Mouse (Mus musculus): ENCODE results near the gene Tdrd7.

Tdrd7 gene

DNA sequence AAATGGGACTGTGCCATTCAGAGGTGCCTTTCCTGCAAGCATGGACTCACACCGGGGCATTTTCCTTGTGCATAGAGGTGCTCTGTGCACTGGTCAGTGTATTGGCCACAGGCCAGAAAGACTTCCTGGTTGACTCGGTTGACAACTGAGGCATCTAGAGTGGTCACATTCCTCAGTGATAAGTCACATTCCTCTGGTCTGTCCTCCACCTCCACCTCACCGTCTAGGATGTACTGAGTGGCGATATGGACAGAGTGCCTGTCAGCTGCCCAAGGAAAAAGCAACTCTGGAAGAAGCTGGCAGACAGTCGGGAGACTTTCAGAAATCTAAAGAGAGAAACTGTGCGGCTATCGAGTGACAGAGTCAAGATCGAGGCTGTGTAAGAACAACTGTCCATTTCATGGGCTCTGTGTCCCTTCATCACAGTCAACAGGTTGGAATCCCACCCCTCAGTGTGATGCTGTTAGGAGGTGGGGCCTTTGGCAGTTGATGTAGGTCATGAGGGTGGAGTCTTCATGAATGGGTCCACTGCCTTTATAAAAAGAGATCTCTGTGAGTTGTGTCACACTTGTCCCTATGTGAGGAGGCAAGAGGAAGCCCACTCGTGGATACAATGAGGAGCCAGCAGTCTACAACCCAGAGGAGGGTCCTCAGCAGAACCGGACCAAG is at the start of gene Tdrd7:
TSS of gene Tdrd7 (plus strand) at position 564 of the 669 bp plus-strand sequence.
- peak; percentile 73 for DNase-seq

DNA sequence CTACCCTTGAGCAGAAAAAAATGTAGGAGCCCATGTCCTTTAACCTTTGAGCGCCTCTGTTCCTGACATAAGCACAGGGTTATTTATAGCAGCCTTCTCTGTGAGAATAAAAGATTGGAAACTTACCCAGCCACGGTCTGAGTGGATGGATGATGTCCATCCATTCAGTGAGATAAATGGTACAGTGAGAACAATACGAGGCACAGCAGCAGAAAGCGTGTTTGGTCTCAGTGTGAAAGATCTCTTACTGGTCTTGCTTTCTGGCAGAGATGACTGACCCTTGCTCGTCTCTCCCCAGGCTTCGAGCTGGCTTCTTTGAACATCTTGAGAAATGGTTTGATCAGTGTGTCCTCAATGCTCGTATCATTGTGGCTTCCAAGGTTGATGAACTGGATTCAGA is 48.0 kb upstream of the Tdrd7 start:
- DNase-seq: no peak

DNA sequence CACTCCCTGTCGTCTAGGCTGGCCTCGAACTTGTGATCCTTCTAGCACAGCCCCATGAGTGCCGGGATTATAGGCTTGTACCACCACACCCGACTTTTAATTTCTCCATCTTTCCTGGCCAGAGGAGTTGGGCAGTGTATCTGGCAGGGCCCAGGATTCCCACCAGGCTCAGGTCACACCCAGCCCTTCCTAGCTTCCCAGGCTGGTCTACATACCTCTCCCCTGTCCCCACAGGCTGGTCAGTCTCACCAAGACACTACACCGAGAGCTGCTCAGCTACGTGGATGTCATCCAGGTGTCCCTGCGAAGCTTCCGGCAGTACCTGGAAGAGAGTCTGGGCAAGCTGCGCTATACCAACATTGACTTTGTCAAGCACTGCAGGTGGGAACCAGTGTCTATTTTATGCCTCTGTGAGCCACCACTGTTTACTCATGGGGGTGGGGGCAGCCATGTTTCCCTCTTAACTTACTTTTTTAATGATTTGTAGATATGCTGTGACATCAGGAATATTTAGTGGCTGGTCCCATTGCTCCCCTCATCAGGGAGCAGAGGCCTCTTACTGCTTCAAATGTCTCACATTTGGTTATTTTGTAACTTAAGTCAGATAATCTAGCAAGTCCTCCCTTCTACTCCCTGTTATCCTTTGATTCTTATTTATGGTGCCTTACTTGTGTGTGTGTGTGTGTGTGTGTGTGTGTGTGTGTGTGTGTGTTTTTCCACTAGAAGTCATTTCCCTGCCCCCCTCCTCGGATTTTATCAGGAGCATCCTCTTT is 43.3 kb upstream of the Tdrd7 start:
- DNase-seq: no peak

DNA sequence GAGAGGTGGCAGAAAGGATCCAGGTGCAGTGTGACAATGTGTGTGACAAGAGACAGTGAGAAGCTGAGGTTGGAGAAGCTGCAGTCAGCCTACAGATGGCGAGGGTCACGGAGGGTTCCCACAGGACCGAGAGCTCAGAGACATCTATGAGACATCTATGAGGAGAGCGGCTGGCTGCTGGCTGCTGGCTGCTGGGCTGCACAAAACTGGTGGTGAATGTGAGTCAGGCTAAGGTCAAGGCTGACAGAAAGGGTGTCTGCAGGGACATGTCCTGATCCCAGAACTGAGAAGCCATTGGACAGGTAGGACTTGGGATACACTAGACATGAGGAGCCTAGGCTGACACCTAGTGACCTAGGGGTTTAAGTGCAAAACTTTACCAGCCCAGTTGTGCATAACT is 41.1 kb upstream of the Tdrd7 start:
- DNase-seq: no peak

DNA sequence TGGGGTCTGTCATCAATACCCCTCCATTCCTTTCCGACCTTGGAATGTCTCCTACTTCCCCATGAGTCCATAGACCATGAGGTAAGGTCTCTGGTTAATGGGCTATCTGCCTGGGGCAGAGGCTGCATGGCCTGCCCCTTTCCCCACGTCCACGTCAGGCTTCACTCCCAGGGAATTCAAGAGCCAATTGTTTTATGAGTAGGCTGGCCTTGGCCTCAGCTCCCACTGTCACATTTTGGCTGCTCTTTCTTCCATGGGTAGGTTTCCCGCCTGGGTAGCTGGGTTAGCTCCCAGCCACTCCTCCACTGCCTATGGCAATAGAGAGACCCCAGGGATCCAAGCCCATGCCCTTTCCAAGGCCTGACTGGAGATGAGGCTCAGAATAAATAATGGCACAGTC is 36.6 kb upstream of the Tdrd7 start:
- no peak for DNase-seq

DNA sequence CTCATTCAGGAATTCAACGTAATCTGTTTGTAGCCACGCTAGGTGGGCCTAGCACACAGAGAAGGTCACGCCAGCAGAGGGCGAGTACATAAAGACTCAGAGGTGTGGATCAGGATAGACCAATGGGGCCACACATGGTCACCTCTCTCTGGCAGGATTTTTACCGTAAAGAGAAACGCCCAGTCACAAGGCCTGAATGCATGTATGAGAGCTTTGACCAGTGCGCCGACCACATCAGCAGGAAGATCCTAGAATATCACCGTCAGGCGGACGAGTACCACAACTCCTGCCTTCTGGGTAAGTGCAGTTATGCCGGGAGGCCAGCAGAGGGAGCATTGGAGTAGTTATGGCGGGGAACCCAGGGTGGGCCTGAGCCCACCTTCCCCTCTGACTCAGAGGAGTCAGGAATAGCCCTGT is 23.5 kb upstream of the Tdrd7 start:
- DNase-seq: peak; percentile 49

DNA sequence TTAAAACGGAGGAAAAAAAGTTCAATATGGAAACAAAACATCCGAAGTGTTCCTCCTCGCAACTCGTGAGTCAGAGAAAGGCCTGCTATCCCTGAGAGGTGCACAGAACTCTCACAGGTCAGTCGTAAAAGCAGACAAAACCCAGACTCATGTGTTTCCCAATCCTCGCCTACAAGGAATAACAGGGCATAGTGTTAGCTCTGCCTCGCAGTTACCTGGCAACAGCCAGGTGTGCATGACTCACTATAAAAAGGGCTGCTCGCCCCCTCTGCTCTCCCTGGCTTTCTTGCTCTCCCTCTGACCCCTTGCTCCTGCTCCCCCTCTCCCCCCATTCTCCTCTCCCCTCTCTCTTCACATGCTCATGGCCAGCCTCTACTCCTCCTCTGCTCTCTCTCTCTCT is 17.4 kb upstream of the Tdrd7 start:
- DNase-seq: no peak

DNA sequence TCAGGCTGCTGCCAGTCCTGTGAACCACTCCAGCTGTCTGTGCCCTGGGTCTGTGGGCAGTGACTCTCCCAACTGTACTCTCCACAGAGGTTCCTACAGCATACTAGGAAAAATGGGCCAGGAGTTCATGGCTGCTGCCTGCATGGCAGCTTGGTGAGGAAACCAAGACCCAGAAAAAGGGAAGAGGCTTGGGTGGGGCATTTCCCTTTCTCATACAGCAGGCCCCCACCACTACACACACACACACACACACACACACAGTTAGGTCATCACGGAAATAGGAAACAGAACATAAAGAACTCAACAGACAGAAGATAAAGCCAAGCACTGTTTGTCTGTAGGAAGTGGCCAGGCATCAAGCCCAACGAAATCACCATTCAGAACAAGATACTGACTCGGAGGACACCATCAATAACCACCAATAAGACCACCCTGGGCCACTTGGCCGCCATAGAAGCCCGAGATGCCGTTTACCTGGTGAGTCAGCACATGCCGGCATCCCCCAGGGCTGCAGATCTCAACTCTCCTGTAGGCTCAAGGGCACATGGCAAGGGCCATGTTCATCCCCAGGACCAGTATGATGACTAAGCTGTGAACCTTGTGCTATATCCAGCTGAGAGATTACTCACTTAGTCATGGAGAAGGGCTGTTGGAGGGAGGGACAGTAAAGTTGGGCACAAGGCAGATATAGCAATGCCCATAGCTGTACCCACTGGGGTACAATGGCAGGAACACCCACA is 15.9 kb upstream of the Tdrd7 start:
- DNase-seq: no peak

DNA sequence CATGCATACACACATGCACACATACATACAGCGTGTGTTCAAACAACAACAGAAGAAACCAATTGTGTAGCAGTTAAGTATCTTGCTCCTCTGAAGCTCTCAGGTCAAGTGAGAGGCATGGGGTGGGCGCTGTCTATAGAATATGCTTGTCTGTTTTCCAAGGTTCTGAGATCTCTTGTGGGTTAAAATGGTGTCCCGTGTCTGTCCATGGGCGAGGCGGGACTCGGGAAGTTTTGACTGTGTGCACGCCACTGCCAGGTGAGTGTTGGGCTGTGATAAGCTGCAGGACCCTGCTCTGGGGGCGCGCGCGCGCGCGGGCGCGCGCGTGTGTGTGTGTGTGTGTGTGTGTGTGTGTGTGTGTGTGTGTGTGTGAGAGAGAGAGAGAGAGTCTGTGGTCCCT is 13.3 kb upstream of the Tdrd7 start:
- no peak for DNase-seq

DNA sequence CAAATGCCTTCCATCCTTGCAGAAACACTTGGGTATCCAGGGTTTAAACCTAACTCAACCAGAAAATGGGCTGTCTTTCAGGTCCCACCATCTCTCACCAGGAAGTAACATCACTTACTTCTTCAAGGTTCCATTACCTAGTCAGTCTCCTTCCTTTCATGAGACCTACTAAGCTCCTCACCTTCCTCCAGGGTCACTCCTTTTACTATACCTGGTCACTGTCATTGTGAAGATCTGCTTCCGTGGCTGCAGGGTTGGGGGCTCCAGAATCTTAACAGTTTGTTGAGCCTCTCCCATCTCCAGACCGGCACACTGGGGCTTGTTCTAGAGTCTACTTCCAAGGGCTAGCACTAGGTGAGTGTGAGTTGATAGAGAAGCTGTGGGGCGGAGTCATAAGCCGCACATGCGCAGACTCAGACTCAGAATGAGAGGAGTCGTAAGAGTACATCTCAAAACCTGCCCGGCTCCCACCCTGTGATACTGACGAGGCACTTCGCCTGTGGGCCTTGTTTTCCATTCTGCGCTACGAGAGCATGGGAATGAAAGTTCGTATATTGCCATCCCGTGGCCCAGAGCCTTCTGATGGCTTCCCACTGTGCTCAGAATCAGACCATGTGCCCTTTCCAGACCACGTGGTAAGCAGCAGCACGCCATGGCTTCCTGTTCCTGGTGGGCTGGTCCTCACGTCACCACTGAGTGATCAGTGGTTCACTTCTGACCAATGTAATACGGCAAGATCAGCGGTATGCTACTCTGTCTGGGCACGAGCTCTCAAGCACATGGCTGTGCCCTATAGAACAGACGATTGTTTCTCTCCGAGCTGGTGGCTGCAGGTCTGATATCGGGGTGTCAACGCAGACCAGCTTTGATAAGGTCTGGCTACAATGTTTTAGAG is 11.9 kb upstream of the Tdrd7 start:
- DNase-seq: no peak

DNA sequence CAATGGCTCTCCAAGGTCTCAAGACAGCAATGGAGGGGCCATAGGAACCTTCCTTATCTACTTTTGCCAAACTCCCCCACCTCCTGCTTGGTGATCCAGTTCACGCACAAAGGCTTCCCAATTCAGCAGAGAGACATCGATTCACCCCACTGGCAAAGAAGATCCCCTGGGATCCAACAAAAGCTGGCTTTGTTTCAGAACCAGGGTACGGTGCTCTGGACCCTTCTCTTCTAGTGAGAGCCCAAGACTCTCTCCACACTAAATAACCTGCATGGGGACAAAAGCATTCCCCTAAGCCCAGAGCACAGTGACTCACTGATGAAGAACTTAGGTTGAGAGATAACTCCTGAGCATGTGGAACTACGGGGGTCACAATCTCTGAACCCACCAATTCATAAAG is 9.9 kb upstream of the Tdrd7 start:
- DNase-seq: no peak

DNA sequence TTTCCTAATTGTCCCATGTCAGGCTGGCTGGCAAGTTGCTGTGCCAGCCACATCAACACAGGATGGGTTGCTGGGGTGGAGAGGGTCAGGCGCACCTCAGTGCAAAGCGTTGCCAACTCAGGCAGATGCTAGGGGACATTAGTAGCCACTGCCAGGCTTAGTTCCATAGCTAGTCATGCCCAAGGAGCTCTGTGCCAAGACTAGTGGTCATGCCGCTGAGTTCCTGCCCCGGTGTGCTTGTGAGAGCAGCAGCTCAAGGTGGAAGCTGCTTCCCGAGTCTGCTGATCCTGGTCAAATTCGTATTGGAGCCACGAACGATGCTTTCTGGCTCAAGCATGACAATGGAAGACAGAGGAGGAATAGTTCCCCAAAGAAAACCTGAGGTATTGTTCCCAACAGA is 9.0 kb upstream of the Tdrd7 start:
- DNase-seq: no peak

DNA sequence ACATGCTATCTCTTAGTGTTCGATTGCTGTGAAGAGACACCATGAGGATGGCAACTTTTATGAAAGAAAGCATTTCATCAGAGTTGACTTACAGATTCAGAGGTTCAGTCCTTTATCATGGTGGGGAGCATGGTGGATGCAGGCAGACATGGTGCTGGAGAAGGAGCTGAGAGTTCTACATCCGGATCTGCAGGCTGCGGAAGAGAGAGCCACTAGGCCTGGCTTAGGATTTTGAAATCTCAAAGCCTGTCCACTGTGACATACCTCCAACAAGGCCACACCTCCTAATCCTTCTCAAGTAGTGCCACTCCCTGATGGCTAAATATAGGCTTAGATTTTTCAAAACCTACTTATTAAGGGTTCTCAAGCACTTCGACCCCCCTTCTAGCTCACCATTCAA is 8.4 kb upstream of the Tdrd7 start:
- no peak for DNase-seq

DNA sequence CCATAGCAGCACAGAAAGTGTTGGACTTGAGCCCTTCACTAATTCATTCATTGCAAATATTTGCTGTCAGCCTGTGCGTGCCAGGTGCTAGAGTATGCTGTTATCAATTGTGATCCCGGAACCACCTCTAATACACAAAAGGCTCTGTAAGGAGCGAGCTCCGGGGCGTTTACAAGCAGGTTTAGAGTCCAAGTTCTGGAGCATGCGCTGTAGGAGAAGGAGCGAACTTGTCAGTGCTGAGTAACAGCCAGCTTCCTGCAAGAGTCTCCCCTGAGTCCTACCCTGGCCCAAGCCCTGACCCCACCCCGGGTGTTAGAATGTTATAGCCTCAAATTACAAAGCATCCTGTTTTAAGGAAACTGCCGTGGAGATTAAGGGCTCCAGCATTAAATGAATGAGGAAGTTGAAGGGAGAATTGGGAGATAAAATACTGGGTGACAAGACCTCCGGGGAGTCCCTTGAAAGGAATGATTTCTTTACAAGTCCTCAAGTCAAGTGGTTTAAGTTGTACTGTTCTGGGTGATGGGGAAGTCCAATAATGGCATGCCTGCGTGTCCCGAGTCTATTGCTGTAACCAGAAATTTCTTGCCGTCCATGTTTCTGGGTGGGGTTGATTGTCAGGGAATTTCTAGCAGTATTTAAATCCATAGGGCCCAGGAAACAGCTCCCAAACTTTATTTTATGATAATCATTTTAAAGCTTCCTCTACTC is 758 bp downstream of the Tdrd7 start:
- DNase-seq: peak; percentile 78

DNA sequence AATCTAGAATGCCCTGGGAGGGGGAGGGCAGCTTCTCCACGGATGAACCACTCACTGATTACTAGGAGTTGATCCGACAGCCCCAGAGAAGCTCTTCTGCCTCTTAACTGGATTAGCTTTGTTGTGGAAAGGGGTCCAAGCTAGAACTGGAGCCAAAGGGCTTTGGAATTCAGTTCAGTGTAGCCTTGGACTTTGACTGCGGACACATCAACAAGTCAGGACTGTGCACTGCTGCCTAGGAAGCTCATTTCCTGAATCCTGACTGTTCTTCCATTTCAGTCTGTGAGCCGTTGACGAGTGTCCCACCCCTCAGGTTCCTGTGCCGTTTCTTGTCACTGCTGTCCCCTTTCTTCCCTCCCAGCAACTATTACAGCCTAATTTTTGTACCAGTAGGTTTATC is 1.6 kb downstream of the Tdrd7 start:
- DNase-seq: peak; percentile 58

DNA sequence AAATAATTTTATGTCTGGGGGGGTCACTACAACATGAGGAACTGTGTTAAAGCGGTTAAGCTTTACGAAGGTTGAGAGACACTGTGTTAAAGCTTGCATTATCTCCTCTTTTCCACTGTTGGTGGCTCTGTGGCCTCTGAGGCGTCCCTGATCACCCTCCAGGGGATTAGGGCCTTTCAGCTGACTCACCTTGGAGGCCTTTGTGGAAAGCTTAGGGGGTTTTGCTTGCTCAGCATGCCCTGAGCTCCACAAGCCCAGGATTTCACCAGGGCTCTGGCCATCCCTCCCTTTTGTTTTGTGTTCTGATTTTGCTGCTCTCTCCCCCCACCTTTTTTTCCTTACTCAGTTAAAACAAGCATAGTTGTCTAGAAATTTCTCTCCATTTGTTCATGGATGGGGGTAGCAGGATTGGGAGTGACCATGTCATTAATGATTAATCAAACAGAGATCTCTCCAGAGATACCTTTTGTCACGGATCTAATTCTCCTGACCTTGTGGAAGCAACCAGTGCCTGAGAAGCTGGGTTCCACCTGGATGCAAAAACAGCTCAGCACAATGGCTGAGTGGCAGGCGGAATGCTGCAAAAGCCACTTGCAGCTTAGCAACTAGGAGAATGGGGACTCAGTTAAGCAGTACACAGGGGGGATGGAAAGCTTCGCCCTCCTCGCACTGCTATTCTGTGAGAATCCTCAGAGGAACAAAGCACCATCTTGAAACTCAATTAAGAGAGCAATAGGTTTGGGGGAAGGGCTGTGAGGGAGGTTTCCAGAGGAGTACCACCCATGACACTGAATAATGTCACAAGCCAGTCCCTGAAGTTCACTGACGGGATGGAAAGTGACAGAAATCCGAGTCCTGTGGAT is 2.6 kb downstream of the Tdrd7 start:
- no peak for DNase-seq

DNA sequence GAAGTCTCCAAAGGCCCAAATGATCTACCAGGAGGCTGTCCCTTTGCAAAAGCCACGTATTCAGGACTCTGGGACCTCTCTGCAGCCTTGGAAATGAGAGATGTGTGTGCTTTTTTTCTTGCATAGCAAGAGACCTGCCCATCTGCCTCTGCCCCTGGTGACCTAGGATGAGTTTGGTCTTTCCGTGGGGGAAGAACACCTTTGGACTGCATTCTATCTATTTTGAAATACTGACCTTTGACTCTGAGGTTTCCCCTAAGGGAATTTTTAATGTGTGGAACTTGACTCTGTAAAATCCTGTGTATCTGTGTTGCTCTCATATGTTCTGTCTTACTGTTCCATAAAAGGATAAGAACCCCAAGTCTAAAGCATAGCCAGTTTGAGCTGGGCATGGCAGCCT is 3.9 kb downstream of the Tdrd7 start:
- DNase-seq: no peak

DNA sequence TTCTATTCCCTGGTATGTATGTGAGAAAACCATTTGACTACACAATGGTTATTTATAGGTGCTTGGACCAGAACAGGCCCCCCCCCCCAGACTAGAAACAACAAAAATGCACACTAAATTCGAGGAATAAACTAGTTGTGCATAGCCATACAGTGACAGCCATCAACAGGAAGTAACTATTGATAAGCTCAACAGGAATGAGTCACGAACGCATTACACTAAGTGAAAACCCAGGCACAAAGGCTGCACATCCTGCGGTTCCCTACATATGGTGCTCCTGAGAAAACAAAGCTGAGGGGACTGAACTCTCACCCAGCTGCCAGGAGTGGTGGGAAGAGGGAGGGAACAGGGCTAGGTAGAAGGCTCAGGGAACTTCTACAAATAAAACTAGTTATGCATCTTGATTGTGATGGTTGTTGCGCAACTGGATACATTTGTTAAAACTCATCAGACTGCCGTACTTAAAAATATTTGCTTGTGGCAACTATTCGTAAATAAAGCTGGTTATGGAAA is 5.0 kb downstream of the Tdrd7 start:
- no peak for DNase-seq

DNA sequence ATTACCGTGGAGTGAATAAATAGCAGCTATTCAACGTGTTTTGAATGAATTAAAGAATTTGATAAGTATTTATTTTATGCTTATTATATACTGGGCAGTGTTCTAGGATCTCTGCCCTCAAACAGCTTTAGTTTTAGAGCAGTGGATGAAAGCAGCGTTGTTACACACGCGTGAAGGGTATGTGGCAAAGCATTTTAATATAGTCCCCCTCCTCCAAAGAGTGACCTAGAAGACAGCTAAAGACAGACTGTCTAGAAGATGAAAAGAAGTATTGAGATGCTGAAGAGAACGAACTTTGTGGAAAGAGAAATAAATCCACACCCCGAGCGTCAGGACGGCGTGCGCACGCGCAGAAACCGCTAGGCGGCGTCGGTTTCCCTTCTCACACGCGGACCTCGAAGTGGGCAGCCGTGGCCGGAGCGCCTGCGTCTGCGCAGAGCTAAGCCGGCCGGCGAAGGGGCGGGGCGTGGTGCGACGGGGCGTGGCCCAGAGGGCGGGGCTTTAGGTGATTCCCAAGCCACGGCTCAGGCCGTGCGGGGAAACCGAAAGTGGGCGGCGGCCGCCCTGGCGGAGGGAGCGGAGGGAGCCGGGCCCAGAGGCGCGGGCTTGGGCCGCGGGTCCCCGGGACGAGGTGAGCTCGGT is 6.8 kb downstream of the Tdrd7 start:
- DNase-seq: peak; percentile 99

DNA sequence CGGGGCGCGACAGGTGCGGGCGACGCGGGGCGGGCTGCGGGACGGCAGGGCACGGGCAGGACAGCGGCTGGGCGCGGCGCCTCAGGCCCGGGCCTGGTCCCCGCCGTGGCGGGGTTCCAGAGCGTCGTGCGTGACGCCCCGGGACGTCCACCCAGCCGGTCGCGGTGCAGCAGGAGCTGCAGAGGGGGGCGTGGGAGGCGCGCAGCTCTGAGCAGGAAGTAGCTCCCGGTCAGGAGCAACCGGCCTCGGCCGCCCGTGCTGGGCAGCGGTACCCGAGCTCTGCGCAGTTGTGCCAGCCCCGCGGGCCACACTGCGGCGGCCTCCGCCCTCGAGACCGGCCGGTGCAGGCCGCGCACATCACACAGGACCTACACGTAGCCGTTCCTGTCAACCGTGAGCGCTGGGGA is 7.3 kb downstream of the Tdrd7 start:
- DNase-seq: peak; percentile 84

All from kidney, postnatal 14 days (tissue).